Mouse (Mus musculus): ENCODE results near the gene Atf7ip. TPM values are rescaled to one million over a fixed set of nuclear protein-coding genes. Genes with fewer than 3 reads are reported as not detected.

The Atf7ip gene
- polyA plus RNA-seq, 2 experiments: 35.7 to 38.4 TPM

GRCm38 (mm10) chr6:136486801-136487553, 19.0 kb upstream of the Atf7ip start:
- no peaks in the 10 kb centered on the region for H3K4me1 ChIP-seq (ENCODE audit: control insufficient read depth, insufficient read depth, low read length)
- H3K36me3 ChIP-seq (ENCODE audit: control insufficient read depth, insufficient read depth, low read length): no peaks in the 10 kb centered on the region
- DNase-seq (ENCODE audit: low spot score) (no peak), ATAC-seq (ENCODE audit: low FRiP score, low read depth) (no peak)
- no peak overlapping the region for H3K27ac ChIP-seq (replicated peaks; ENCODE audit: low read depth, low read length)
- WGBS: 57% methylated on average over 36 of the region's 36 CpGs
- H3K9ac ChIP-seq (ENCODE audit: low read depth, low read length, severe bottlenecking): no peak overlapping the region
- H3K9me3 ChIP-seq (ENCODE audit: control insufficient read depth, low read length): no peaks in the 10 kb centered on the region
- H3K4me2 ChIP-seq (replicated peaks; ENCODE audit: low read depth, low read length, severe bottlenecking): peak overlapping the region; percentile 41
- no peak overlapping the region for H3K4me3 ChIP-seq (replicated peaks; ENCODE audit: low read length)
- no peaks in the 10 kb centered on the region for H3K27me3 ChIP-seq (ENCODE audit: control insufficient read depth, insufficient read depth, low read length)
- TF ChIP-seq POLR2A (IDR thresholded peaks at IDR 0.05; ENCODE audit: borderline replicate concordance, extremely low read depth, insufficient read depth, insufficient read length): no peak

DNA sequence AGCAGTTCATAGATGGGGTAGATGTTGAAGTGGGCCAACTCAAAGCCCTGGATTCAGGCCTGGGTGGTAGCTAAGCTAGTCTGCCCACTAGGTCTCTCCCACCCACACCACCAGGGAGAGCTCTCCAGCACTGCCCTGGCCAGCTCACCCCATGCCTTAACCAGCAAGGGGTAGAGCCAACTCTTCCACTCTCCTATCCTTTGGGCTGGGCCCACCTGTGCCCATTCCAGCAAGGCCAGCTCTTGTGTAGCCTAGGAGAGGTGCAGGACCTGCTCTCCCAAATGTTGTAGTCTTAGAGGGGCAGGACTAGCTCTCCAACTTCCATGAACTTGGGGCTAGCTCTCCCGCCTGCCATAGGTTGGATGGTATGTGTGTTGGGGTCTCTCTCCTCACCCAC, 18.4 kb upstream of the Atf7ip start:
- H3K36me3 ChIP-seq (ENCODE audit: control insufficient read depth, insufficient read depth, low read length): no peaks in the 10 kb centered on the region
- no peak overlapping the region for H3K4me3 ChIP-seq (replicated peaks; ENCODE audit: low read length)
- H3K27me3 ChIP-seq (ENCODE audit: control insufficient read depth, insufficient read depth, low read length): no peaks in the 10 kb centered on the region
- no peak overlapping the region for H3K9ac ChIP-seq (ENCODE audit: low read depth, low read length, severe bottlenecking)
- 95% methylated on average over 1 of the region's 1 CpGs for WGBS
- H3K4me1 ChIP-seq (ENCODE audit: control insufficient read depth, insufficient read depth, low read length): no peaks in the 10 kb centered on the region
- no peak for DNase-seq (ENCODE audit: low spot score)
- no peak for ATAC-seq (ENCODE audit: low FRiP score, low read depth)
- H3K4me2 ChIP-seq (replicated peaks; ENCODE audit: low read depth, low read length, severe bottlenecking): no peak overlapping the region
- H3K9me3 ChIP-seq (ENCODE audit: control insufficient read depth, low read length): no peaks in the 10 kb centered on the region
- TF ChIP-seq POLR2A (IDR thresholded peaks at IDR 0.05; ENCODE audit: borderline replicate concordance, extremely low read depth, insufficient read depth, insufficient read length): no peak
- H3K27ac ChIP-seq (replicated peaks; ENCODE audit: low read depth, low read length): no peak overlapping the region

DNA sequence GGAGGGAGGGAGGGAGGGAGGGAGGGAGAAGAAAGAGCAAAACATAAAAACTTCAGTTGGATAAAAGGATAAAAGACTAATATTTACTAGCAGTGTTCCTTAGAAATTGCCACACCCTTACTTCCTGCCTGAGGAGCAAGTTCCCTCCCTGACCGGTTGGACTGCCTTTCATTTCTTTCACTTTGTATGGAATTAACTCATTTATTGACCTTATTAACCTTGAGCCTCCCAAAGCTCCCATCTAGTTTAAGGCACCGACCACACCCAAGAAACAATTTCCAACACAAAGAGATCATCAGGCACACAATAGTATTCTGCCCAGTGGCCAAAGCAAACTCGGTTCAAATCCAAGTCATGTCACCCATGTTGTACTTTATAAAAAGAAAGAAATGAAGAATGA, 16.1 kb upstream of the Atf7ip start:
- DNase-seq (ENCODE audit: low spot score) (no peak), ATAC-seq (ENCODE audit: low FRiP score, low read depth) (no peak)
- Histone ChIP-seq H3K4me1 (ENCODE audit: control insufficient read depth, insufficient read depth, low read length) (no peaks in the 10 kb centered on the region), H3K27me3 (ENCODE audit: control insufficient read depth, insufficient read depth, low read length) (no peaks in the 10 kb centered on the region), H3K36me3 (ENCODE audit: control insufficient read depth, insufficient read depth, low read length) (no peaks in the 10 kb centered on the region), H3K4me3 (replicated peaks; ENCODE audit: low read length) (no peak overlapping the region), H3K4me2 (replicated peaks; ENCODE audit: low read depth, low read length, severe bottlenecking) (no peak overlapping the region), H3K9ac (ENCODE audit: low read depth, low read length, severe bottlenecking) (no peak overlapping the region), H3K27ac (replicated peaks; ENCODE audit: low read depth, low read length) (no peak overlapping the region), H3K9me3 (ENCODE audit: control insufficient read depth, low read length) (no peaks in the 10 kb centered on the region)
- no peak for TF ChIP-seq POLR2A (IDR thresholded peaks at IDR 0.05; ENCODE audit: borderline replicate concordance, extremely low read depth, insufficient read depth, insufficient read length)
- 71% methylated on average over 3 of the region's 3 CpGs for WGBS

DNA sequence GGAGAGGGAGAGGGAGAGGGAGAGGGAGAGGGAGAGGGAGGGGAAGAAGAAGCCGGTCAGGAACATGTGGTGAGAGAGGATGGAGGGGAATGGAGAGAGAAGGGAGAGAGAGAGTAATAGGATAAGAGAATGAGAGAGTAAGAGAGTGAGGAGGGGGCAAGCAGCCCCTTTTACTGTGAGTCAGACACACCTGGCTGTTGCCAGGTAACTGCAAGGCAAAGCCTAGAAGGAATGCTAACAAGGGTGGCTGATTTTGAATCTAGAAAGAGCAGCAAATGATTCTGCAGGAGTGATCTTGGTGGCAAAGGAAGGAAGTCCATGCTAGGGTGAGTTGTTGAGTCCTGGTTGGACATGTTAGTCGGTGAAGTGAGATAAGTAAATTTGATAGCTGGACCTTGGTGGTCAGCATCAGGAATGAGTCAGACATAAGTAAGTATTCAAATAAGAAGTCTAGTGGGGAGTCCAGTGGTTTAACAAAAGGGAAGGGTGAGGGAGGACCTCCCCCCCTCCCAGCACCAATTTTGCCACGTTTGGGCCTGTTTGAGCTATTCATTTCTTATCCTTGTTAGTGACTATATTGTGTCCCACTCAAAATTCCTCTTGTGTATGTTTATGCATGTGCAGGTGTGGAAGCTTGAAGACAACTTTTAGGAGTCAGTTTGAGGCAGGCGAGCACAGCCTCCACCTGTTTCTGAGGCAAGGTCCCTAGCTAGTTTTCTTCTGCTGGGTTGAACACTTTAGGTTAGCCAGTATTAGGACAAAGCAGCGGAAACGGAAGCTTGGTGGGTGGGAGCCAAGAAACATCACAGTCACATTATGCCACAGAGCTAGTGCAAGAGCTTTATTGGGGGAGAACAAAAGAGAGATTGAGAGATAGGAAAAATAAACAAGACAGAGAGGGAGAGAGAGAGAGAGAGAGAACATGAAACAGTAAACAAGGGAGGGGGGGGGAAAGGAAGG, 15.2 kb upstream of the Atf7ip start:
- Histone ChIP-seq H3K36me3 (ENCODE audit: control insufficient read depth, insufficient read depth, low read length) (no peaks in the 10 kb centered on the region), H3K9me3 (ENCODE audit: control insufficient read depth, low read length) (no peaks in the 10 kb centered on the region), H3K4me1 (ENCODE audit: control insufficient read depth, insufficient read depth, low read length) (no peaks in the 10 kb centered on the region), H3K9ac (ENCODE audit: low read depth, low read length, severe bottlenecking) (no peak overlapping the region), H3K27me3 (ENCODE audit: control insufficient read depth, insufficient read depth, low read length) (no peaks in the 10 kb centered on the region), H3K4me3 (replicated peaks; ENCODE audit: low read length) (no peak overlapping the region), H3K4me2 (replicated peaks; ENCODE audit: low read depth, low read length, severe bottlenecking) (no peak overlapping the region), H3K27ac (replicated peaks; ENCODE audit: low read depth, low read length) (no peak overlapping the region)
- no peak for TF ChIP-seq POLR2A (IDR thresholded peaks at IDR 0.05; ENCODE audit: borderline replicate concordance, extremely low read depth, insufficient read depth, insufficient read length)
- ATAC-seq (ENCODE audit: low FRiP score, low read depth) (no peak), DNase-seq (ENCODE audit: low spot score) (no peak)
- 75% methylated on average over 6 of the region's 6 CpGs for WGBS

GRCm38 (mm10) chr6:136491631-136492030, 14.3 kb upstream of the Atf7ip start:
- Histone ChIP-seq H3K4me1 (ENCODE audit: control insufficient read depth, insufficient read depth, low read length) (no peaks in the 10 kb centered on the region), H3K4me2 (replicated peaks; ENCODE audit: low read depth, low read length, severe bottlenecking) (no peak overlapping the region), H3K9me3 (ENCODE audit: control insufficient read depth, low read length) (no peaks in the 10 kb centered on the region), H3K36me3 (ENCODE audit: control insufficient read depth, insufficient read depth, low read length) (no peaks in the 10 kb centered on the region), H3K4me3 (replicated peaks; ENCODE audit: low read length) (no peak overlapping the region), H3K9ac (ENCODE audit: low read depth, low read length, severe bottlenecking) (no peak overlapping the region), H3K27me3 (ENCODE audit: control insufficient read depth, insufficient read depth, low read length) (no peaks in the 10 kb centered on the region), H3K27ac (replicated peaks; ENCODE audit: low read depth, low read length) (no peak overlapping the region)
- ATAC-seq (ENCODE audit: low FRiP score, low read depth): no peak
- DNase-seq (ENCODE audit: low spot score): no peak
- 71% methylated on average over 5 of the region's 5 CpGs for WGBS
- TF ChIP-seq POLR2A (IDR thresholded peaks at IDR 0.05; ENCODE audit: borderline replicate concordance, extremely low read depth, insufficient read depth, insufficient read length): no peak
